Mouse (Mus musculus) retina, postnatal 7 days (tissue): Measurements from ENCODE around the gene Spc24.
A peak's percentile ranks its signal among the peaks of the same experiment; 100 is the strongest.

ENCODE experiments used
- DNase-seq: peaks from one replicate; pipeline ENCODE4 v3.0.0-alpha.2; 2012; ENCODE audit warnings: low read depth, low spot score

The Spc24 gene

DNA sequence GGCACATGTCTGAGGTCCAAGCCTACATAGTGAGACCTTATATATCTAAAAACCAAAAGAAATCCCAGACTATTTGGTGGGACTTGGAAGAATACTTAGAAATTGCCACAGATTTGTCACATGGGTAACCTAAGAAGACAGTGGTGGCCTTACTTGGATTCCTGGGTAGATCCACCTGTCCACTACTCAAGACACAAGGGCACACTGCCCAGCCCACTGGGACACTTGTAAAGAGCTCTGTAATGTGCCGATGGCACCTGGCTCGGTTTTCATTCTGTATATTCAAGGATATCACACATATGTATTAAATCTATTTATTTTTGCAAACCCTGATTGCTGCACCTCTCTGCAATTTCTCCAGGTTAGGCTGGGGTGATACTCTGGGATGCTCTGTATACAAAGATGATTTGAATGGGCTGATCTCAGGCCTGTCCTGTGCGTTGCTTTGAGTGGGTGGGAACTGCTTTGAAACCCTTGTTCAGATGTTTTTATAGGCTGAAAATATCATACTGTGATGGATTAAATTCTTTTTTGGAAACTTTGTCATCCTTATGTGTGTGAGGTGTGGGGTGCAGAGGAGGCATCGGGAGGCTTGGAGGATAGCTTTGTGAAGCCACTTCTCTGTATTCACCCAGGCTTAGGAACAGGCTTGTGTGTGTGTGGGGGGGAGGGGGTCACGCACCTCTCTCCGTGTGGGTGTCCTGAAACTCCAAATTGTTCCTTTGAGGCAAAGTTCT lies 10.6 kb downstream of the Spc24 start:
- DNase-seq: no peak

DNA sequence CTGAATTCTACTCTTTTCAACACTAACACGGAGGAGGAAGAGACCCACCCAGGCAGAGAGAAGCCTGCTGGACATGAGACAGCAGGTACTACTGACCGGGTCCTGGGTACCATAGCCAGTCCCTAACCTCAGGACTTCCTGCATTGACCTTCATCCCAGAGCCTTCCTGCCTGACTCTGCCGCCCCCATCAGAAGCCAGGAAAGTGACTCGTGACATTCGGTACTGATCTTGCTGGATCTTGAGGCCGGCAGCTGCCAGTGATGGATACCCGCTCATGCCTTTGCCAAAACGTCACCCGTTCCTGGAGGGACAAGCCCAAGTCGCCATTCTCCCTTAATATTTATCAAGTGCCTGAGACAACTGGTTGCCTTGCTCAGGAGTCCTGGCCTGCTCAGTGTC lies 11.6 kb downstream of the Spc24 start:
- no peak for DNase-seq

DNA sequence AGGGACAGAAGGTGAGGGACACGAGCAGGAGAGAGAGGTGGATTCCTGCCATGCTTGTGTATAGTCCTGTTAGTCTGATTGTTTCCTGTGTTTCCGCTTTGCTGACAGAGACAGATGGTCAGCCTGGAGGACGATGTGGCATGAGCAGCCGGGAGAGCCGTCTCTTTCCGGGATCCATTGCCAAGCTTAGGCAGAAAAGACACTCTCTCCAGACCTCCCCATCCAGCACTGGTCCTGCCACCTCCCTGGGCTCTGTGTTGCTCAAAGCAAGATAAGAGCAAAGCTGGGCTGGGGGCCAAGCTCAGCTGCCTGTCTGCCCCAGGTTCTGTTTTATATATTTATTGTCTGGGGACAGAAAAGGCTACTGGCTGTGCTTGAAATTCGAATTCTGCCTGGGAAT lies 12.1 kb downstream of the Spc24 start:
- no peak for DNase-seq

DNA sequence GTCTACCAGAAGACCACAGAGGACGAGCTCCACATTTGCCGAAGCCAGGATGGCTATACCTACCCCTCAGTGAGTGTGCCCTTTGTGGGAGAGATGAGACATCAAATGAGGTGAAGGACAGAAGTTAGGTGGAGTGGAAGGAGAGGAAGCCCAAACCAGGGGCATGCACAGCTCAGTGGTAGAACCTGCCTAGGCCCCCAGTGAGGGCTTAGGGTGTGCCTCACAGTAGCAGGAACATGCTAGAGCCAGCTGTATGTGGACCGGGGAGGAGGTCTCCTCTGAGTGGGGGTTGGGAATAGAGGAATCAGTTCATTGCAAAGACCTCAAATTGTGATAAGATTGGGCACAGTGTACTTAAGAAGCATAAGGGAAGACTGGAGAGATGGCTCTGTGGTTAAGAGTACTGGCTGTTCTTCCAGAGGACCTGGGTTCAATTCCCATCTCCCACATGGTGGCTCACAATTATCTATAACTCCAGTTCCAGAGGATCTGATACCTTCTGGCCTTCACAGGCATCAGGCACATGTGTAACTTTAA lies 12.8 kb downstream of the Spc24 start:
- DNase-seq: no peak

DNA sequence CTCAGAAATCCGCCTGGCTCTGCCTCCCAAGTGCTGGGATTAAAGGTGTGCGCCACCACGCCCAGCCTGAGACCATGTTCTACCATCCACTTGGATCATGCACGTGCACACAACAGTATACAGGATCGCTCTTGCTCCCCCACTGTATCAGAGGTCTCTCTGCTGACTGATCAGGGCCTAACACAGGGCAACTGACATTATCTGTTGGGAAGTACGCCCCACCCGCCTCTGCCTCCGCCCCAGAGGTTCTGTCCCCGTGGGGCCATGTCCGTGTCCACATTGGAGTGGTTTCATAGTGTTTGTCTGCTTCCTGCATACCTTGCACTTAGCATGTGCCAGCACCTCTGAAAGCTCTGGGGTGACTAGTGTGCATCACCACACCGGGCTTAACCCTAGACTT lies 18.6 kb downstream of the Spc24 start:
- no peak for DNase-seq

DNA sequence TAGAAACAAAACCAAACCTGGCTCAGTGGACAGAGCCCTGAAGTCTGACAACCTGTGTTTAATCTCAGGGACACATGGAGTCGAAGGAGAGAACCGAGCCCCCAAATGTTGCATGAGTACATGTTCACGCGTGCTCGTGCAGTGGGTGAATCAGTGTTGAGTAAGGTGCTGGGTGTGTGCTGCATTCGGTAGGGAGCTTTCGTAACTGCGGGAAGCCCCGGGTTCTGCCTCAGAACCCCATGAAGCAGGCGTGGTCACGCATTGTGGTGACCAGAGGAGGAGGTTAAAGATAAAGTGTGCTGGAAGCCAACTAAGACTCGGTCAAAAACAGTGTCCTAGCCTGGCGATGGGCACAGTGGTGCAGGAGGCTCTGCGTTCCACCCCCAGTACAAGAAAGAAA lies 19.7 kb downstream of the Spc24 start:
- no peak for DNase-seq

DNA sequence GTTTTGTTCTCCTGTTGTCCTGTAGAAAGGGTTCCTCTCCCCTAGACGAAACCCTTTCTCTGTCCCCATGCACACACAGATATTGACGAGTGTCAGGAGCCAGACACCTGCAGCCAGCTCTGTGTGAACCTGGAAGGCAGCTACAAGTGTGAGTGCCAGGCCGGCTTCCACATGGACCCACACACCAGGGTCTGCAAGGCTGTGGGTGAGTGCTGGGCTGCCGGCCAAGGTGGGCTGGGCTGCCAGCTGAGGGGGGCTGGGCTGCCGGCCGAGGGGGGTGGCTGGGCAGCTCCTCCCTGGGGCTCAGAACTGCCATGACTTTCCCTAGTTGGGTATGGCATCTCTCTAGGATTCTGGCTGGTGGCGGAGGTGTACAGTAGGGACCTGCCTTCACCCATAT lies 21.3 kb downstream of the Spc24 start:
- no peak for DNase-seq

DNA sequence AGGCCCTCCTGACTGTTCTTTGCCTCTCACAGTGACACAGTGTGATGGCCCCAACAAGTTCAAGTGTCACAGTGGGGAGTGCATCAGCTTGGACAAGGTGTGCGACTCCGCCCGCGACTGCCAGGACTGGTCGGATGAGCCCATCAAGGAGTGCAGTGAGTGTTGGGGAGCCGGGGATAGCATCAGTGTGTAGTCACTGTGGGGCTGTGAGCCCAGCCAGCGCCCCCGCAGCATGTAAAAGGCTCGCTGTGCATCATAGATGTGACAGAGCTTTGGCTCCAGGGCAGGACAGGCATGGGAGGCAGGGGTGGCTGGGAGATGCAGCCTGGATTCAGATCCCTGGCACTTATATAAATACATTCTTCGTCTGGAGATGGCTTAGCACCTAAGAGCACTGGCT lies 22.9 kb downstream of the Spc24 start:
- DNase-seq: no peak

DNA sequence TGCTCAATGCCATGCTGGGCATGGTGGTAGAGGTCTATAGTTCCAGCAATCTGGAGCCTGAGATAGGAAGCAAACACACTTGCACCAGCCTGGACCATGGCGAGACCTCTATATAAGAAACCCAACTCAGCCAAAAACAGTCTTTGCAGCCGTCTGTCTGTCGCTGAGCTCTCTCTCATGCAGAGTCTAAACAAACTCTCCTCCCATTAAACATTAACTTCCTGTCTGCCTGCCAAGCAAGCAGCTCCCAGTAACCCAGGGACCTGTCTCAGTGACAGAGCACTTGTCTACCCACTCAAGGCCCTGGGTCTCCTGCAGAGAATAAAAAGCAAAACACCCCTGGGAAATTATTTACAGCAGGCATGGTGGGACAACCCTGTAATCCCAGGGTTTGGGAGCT lies 23.5 kb downstream of the Spc24 start:
- no peak for DNase-seq

DNA sequence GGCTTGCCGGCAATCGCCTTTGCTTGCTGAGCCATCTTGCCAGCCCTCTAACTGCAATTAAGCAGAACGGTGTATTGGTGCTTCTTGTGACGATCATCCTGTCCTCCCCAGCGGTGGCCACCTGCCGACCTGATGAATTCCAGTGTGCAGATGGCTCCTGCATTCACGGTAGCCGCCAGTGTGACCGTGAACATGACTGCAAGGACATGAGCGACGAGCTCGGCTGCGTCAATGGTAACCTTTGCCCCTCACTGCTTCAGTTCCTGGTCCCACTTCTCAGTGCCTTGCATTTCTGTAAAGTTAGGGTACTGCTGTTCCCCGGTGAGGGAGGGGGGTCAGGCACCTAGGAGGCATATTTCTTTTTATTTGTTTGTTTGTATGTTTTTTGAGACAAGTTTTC lies 25.0 kb downstream of the Spc24 start:
- no peak for DNase-seq

DNA sequence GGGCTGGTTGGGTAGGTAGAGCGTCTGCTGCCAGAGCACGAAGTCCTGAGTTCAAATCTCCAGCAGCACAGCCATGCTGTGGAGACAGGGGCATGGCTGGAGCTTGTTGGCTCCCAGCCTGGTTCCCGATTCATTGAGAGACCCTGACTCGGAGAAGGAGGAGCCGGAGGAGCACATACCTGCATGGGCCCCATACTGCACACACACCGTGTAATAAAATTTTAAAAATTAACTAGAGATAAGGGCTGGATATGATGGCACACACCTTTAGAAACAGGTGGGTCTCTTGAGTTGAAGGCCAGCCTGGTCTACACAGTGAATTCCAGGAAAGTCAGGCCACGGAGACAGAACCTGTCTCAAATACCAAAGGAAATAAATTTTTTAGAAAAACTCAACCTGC lies 26.1 kb downstream of the Spc24 start:
- no peak for DNase-seq

DNA sequence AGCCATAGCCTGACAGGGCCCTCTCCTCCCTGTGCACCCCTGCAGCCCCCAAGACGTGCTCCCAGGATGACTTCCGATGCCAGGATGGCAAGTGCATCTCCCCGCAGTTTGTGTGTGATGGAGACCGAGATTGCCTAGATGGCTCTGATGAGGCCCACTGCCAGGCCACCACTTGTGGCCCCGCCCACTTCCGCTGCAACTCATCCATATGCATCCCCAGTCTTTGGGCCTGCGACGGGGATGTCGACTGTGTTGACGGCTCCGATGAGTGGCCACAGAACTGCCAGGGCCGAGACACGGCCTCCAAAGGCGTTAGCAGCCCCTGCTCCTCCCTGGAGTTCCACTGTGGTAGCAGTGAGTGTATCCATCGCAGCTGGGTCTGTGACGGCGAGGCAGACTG lies 26.7 kb downstream of the Spc24 start:
- no peak for DNase-seq

DNA sequence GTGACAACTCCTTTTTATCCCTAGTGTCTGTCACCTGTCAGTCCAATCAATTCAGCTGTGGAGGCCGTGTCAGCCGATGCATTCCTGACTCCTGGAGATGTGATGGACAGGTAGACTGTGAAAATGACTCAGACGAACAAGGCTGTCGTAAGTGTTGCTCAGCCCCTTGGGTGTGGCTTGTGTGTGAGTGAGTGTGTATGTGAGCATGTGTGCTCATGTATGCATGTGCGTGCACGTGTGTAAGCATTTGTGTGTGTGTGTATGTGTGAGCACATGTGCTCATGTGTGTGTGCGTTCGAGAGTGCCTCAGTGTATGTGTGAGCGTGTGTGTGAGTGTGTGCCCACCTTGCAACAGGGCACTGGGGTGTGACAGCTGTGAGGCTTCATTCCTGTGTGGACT lies 27.8 kb downstream of the Spc24 start:
- DNase-seq: no peak

DNA sequence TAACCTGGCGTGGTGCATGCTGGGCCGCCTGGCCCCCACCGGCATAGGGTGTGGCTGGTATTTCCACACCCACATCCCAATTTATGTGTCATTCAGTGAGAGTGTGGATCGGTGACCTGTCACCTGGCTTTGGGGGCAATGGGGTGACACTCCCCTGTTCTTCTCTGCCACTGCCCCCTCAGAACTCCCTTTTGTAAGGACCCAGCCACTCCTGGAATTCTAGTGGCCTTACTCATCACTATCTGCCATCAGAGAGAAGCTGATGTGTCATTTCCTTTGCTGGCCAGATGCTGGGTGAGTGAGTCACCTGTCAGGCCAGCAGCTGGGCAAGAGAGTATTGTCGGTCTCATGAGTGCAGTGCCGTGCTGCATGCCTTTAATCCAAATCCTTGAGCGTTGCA lies 30.8 kb downstream of the Spc24 start:
- DNase-seq: no peak

DNA sequence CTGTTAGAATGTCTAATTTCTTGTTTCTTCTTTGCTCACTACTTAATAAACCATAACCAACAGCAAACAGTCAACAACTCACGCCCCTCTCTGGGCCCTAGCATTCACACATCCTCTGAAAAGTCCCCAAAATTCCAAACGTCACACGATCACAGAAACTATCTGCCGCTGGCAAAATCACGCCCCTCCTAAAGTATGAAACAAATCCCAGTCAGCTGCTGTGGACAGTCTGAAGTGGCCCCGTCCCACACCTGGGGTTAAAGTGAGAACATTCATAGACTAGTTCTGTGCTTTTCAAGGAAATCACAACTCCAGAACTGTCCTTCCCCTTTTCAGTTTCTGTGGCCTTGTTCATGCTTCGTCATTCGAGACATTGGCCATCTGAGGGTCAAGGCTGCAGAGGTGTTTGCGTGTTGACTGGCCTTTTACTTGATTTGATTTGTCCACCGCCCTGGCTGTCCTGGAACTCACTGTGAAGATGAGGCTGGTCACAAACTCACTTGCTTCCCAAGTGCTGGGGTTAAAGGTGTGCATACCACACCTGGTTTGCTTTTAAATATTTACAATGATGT lies 31.8 kb downstream of the Spc24 start:
- DNase-seq: no peak

DNA sequence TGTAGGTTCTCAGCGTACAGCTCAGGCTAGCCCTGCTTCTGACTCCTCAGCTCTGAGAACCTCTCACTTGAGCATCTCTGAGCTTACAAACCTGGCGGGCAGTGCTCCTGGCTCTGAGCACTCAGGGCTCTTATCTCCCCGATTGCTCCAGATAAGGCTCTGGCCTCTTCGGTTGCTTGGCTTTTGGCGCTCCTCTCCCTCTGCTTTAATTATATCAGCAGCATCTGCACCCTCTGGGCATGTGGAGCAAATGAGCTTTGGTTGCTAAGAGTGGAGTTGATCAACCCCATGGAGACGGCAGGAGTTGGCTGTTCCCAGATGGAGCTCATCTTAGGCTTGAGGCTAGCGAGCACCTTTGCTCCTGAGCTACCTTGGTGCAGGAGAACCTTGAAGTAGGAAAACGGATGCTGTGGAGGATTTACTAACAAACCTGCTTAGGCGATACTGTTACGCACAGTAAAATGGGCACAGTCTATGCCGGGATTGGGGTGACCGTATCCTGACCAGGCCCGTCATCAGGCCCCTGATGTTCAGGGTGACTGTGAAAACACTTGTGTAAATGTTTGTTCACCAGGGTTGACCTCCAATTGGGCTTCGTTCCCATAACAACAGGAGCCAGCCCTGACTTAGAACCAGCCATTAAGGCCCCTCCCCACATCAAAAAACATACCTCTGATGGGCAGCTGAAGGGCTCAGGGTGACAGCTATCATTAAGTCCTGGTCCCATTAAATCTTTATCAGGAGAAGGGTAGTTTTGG lies 33.7 kb downstream of the Spc24 start:
- DNase-seq: no peak

DNA sequence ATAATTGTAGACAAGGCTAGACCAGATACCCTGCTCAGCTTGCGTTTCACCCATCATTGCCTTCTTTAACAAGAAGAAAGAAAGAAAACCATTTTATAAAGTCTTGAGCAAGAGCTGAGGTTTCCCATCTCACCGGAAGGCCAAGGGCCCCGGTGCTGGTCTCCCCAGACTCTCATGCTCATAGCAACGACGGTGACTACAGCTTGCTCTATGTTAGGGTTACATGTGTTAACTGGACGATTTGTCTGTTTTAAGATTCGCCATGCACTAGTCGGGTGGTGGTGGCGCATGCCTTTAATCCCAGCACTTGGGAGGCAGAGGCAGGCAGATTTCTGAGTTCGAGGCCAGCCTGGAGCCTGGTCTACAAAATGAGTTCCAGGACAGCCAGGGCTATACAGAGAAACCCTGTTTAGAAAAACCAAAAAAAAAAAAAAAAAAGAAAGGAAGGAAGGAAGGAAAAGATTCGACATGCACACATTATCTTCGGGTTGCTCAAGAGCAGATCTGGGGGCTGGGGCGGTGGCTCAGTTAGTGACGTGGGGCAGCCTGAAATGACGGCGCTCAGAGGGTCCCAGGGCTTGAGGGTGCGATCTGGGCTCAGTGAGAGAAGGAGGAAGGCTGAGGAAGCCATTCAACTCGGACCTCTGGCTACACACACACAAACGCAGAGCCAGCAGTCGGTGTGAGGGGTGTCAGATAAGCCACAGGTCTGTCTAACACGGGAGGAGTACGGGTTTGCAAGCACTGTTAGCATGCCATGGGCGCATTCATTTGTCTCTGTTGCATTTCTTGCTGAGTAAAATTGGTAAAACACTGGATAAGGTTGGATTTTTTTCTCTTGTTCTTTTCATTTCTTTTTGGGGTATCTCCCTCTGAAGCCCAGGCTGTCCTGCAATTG lies 34.6 kb downstream of the Spc24 start:
- no peak for DNase-seq

DNA sequence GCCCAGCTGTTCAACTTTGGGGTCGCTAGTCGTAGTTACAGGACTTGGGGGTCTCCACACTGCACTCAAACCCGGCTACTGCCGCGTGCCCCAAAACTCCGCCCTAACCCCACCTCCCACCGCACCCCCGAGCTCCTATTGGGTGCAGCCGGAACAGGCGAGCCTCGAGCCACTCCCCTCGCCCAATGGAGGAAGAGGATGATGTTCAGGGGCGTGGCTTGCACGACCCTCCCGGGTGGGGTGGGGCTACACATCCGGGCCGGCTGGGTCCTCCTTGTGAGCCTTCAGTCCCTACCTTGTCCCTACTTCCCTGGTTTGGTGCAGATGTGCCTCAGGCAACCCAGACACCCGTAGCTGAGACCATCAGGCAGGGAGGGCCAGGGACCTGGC lies 36.0 kb downstream of the Spc24 start:
- peak; percentile 62 for DNase-seq

DNA sequence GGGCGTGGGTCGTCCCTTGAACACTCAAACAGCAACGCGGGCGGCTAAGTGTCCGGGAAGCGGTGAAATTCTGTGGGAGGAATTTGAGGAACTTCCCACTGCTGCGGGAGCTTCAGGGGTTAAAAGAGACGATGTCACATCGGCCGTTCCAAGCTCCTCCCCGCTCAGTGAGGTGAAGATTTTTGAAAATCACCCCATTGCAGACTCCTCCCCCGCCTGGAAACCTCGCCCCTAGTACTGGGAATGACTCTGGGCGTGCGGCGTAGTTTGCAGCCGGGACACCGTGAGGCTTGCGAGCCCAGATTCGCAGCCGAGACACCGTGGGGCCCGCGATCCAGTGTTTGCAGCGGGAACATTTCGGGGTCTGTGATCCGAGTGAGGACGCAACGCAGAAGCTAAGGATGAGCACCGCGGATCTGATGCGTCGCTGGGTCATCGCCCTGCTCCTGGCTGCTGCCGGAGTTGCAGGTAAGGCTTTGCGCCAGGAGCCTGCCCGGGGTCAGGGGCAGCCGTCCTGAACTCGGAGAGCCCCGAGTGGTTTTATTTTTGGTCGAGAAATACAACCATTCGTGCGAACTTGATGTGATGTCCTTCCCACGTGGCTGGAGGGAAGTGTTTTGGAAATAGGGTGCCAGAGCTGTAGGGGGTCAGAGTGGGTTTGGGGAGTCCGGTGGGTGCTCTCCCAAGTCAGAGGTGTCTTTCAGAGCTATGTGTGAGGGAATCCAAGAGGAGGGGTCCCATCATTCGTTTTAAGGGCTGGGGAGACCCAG lies 36.5 kb downstream of the Spc24 start, which contains the start of gene Ldlr:
Ldlr (plus strand) TSS at position 107 of the 770 bp plus-strand sequence.
- DNase-seq: peak; percentile 19

DNA sequence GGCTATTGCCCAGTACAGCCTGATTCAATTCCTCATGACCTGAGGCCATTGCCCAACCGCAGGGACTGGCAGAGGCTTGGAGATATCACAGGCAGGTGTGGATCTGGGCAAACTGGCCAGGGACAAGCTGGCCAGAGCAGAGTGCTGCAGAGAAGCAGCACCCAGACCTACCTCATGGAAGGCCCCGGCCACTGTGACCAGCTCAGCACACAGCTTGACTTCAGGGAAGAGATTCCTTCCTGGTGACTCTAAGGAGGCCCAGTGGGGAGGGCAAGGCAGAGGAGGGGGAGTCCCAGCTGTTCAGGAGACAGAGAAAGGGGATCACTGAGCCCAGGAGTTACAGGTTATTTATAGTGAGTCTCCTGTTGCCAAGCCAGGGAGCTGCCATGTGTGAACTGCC lies 39.1 kb downstream of the Spc24 start:
- DNase-seq: no peak

DNA sequence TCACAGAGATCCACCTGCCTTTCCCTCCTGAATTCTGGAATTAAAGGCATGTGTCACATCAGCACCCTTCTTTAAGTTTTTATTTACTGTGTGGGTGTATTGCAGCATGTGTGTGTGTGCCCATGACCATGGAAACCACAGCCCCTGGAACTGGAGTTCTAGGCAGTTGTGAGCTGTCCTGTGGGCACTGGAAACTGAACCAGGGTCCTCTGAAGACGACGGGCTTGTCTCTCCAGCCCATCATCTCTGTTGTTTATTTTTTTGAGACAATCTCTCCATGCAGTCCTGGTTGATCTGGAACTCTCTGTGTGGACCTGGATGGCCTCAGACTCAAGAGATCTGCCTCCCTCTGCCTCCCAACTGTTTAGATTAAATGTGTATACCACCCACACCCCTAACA lies 43.1 kb downstream of the Spc24 start:
- no peak for DNase-seq
